Mouse (Mus musculus): Measurements from ENCODE around the gene Rack1. TPM values are rescaled to one million over a fixed set of nuclear protein-coding genes. Genes with fewer than 3 reads are reported as not detected.
"Not testable (repeated sequence)": the region's sequence is repeated elsewhere in the genome, so short reads cannot be mapped to it uniquely, and the experiment has no call there.

Rack1 gene
- polyA plus RNA-seq, 1 experiment, result 2,993 TPM

DNA sequence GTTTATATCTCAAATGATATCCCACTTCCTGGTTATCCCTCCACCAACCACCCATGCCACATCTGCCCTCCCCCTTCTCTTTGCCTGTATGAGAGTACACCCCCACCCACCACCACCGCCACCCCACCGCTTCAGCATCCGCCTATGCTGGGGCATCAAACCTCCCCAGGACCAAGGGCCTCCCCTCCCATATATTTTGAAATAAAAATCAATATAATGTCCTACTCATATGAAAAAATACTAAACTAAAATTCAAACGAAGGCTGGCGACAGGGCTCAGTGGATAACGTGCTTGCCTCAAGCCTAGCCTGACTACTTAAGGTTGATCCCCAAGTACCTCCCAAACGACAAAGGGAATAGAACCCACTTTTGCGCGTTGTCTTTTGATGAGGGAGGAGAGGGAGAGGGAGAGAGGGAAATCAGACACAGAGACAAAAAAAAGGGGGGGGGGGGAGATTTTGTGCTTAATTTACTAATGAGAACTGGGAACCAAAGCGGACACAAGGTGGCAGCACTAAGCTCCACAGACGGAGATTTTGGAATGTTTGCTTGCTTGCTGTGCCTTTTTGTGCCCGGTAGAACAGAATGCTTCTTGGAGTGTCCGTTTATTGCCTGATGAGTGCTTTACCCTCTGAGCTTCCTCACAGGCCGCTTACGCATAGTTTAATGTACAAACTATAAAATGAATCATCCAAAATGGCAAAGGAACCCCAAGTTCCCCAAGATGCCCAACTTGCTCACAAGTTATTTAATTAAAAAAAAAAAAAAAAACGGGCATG is 11.6 kb upstream of the Rack1 start:
- TF ChIP-seq MAX (IDR thresholded peaks at IDR 0.05; ENCODE audit: low read depth), result no peak
- TF ChIP-seq TCF12 (IDR thresholded peaks at IDR 0.05; ENCODE audit: insufficient read depth, poor library complexity, severe bottlenecking), result no peak
- TF ChIP-seq MYOD1 (IDR thresholded peaks at IDR 0.05; ENCODE audit: control insufficient read depth in 1 of 3, insufficient read length in 2 of 3, low read depth in 2 of 3), result no peak
- TF ChIP-seq REST (IDR thresholded peaks at IDR 0.05; ENCODE audit: insufficient read depth, insufficient read length), result no peak

DNA sequence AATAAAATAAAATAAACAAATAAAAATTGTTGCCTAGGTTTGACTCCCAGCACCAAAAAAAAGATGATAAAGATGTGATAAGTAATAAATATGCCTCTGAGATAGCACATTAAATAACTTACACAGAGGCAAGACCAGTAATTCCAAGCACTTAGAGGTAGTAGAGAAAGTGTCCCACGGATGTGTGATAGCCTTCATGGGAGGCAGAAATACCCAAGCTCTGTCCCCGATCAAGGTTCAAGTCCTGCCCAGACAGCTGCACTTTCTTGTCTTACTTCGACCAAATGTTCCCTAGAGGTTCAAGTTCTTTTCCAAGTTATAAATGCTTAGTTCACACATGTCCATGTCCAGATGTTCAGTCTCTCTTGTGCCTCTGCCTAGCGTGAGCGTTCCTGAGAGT is 10.9 kb upstream of the Rack1 start:
- H3K36me3 ChIP-seq (ENCODE audit: control insufficient read depth, insufficient read depth), result no peaks in the 10 kb centered on the region
- no peaks in the 10 kb centered on the region for H3K79me2 ChIP-seq (ENCODE audit: control insufficient read depth, insufficient read depth)
- no peak overlapping the region for H3ac ChIP-seq (ENCODE audit: control insufficient read depth, insufficient read length)
- H3K4me3 ChIP-seq, result no peak overlapping the region
- no peak overlapping the region for H3K4me2 ChIP-seq (ENCODE audit: low read depth)
- no peaks in the 10 kb centered on the region for H3K27me3 ChIP-seq (ENCODE audit: control insufficient read depth, insufficient read depth, insufficient read length)
- no peak for TF ChIP-seq POLR2A (IDR thresholded peaks at IDR 0.05; ENCODE audit: insufficient read length, low read depth)
- no peak for TF ChIP-seq CEBPB (IDR thresholded peaks at IDR 0.05; ENCODE audit: insufficient read depth, poor library complexity, severe bottlenecking)
- TF ChIP-seq USF1 (IDR thresholded peaks at IDR 0.05; ENCODE audit: low read depth), result no peak
- TF ChIP-seq SRF (IDR thresholded peaks at IDR 0.05; ENCODE audit: control insufficient read depth, insufficient read length, low read depth), result no peak
- no peak for TF ChIP-seq TCF12 (IDR thresholded peaks at IDR 0.05; ENCODE audit: insufficient read depth, poor library complexity, severe bottlenecking)
- TF ChIP-seq MAX (IDR thresholded peaks at IDR 0.05; ENCODE audit: low read depth), result no peak
- TF ChIP-seq REST (IDR thresholded peaks at IDR 0.05; ENCODE audit: insufficient read depth, insufficient read length), result no peak
- TF ChIP-seq MYOD1 (IDR thresholded peaks at IDR 0.05; ENCODE audit: control insufficient read depth in 1 of 3, insufficient read length in 2 of 3, low read depth in 2 of 3), result no peak
- no peak for TF ChIP-seq TCF3 (IDR thresholded peaks at IDR 0.05; ENCODE audit: insufficient read length, low read depth)
- no peak for TF ChIP-seq E2F4 (IDR thresholded peaks at IDR 0.05; ENCODE audit: insufficient read depth)
- no peak for TF ChIP-seq MYOG (IDR thresholded peaks at IDR 0.05; ENCODE audit: control insufficient read depth in 1 of 3, insufficient read depth in 1 of 3, insufficient read length in 2 of 3, low read depth in 2 of 3)
- no peak for TF ChIP-seq POLR2AphosphoS2 (IDR thresholded peaks at IDR 0.05; ENCODE audit: insufficient read length, low read depth)

More for the DNA sequence above, 11.6 kb upstream of the Rack1 start:
- no peaks in the 10 kb centered on the region for H3K27me3 ChIP-seq (ENCODE audit: control insufficient read depth, insufficient read depth, insufficient read length)
- H3K4me2 ChIP-seq (ENCODE audit: low read depth), result peak overlapping the region; percentile 42
- no peak overlapping the region for H3K4me3 ChIP-seq
- H3ac ChIP-seq (ENCODE audit: control insufficient read depth, insufficient read length), result no peak overlapping the region
- no peaks in the 10 kb centered on the region for H3K79me2 ChIP-seq (ENCODE audit: control insufficient read depth, insufficient read depth)
- H3K36me3 ChIP-seq (ENCODE audit: control insufficient read depth, insufficient read depth), result no peaks in the 10 kb centered on the region

DNA sequence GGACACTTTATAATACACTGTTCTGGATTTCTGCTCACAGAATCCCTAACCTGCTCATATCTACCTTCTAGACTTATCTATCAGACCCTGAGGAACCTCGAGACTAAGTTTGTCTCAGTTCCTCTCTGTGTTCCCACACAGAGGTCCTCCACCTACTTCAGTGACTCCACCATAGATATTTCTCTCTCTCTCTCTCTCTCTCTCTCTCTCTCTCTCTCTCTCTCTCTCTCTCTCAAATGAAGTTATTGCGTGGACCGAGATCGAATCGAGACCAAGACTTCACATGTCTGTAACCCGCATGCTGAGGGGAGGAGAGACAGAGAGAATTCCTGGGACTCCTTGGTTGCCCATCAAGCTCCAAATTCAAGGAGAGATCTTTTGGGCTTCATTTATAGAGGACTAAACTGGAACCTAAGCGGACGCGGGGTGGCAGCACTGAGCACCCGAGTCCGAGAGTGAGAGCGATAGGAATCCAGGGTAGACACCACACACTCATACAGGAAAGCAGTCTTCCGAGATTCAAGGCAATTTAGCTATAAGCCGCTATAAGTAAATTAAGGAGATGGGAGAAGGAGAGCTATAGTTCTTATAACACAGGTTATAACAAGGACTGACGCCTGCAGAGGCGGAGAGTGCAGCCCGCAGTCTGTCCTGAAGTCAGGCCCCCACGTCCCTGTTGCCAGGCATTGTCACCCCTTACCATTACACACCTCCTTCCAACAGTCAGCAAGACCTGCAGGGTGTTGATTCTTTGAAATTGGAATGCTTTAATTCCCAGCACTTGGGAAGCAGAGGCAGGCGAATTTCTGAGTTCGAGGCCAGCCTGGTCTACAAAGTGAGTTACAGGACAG is 9.9 kb upstream of the Rack1 start:
- H3K4me3 ChIP-seq, result no peak overlapping the region
- no peaks in the 10 kb centered on the region for H3K27me3 ChIP-seq (ENCODE audit: control insufficient read depth, insufficient read depth, insufficient read length)
- peak overlapping the region; percentile 40 for H3K4me2 ChIP-seq (ENCODE audit: low read depth)
- no peaks in the 10 kb centered on the region for H3K36me3 ChIP-seq (ENCODE audit: control insufficient read depth, insufficient read depth)
- TF ChIP-seq SRF (IDR thresholded peaks at IDR 0.05; ENCODE audit: control insufficient read depth, insufficient read length, low read depth), result no peak
- no peak for TF ChIP-seq CEBPB (IDR thresholded peaks at IDR 0.05; ENCODE audit: insufficient read depth, poor library complexity, severe bottlenecking)
- TF ChIP-seq POLR2AphosphoS2 (IDR thresholded peaks at IDR 0.05; ENCODE audit: insufficient read length, low read depth), result no peak
- no peak for TF ChIP-seq TCF3 (IDR thresholded peaks at IDR 0.05; ENCODE audit: insufficient read length, low read depth)
- TF ChIP-seq MYOD1 (IDR thresholded peaks at IDR 0.05; ENCODE audit: control insufficient read depth in 1 of 3, insufficient read length in 2 of 3, low read depth in 2 of 3), result no peak
- no peak for TF ChIP-seq E2F4 (IDR thresholded peaks at IDR 0.05; ENCODE audit: insufficient read depth)
- TF ChIP-seq MYOG (IDR thresholded peaks at IDR 0.05; ENCODE audit: control insufficient read depth in 1 of 3, insufficient read depth in 1 of 3, insufficient read length in 2 of 3, low read depth in 2 of 3), result no peak
- TF ChIP-seq USF1 (IDR thresholded peaks at IDR 0.05; ENCODE audit: low read depth), result no peak
- TF ChIP-seq MAX (IDR thresholded peaks at IDR 0.05; ENCODE audit: low read depth), result no peak
- TF ChIP-seq TCF12 (IDR thresholded peaks at IDR 0.05; ENCODE audit: insufficient read depth, poor library complexity, severe bottlenecking), result no peak
- no peak for TF ChIP-seq POLR2A (IDR thresholded peaks at IDR 0.05; ENCODE audit: insufficient read length, low read depth)
- no peak for TF ChIP-seq REST (IDR thresholded peaks at IDR 0.05; ENCODE audit: insufficient read depth, insufficient read length)
- H3ac ChIP-seq (ENCODE audit: control insufficient read depth, insufficient read length), result no peak overlapping the region
- H3K79me2 ChIP-seq (ENCODE audit: control insufficient read depth, insufficient read depth), result no peaks in the 10 kb centered on the region

GRCm38 (mm10) chr11:48790946-48791345 is 9.2 kb upstream of the Rack1 start:
- H3K36me3 ChIP-seq (ENCODE audit: control insufficient read depth, insufficient read depth), result no peaks in the 10 kb centered on the region
- no peak for TF ChIP-seq TCF3 (IDR thresholded peaks at IDR 0.05; ENCODE audit: insufficient read length, low read depth)
- TF ChIP-seq POLR2A (IDR thresholded peaks at IDR 0.05; ENCODE audit: insufficient read length, low read depth), result no peak
- TF ChIP-seq E2F4 (IDR thresholded peaks at IDR 0.05; ENCODE audit: insufficient read depth), result no peak
- TF ChIP-seq USF1 (IDR thresholded peaks at IDR 0.05; ENCODE audit: low read depth), result no peak
- TF ChIP-seq MAX (IDR thresholded peaks at IDR 0.05; ENCODE audit: low read depth), result no peak
- TF ChIP-seq CEBPB (IDR thresholded peaks at IDR 0.05; ENCODE audit: insufficient read depth, poor library complexity, severe bottlenecking), result no peak
- TF ChIP-seq SRF (IDR thresholded peaks at IDR 0.05; ENCODE audit: control insufficient read depth, insufficient read length, low read depth), result no peak
- no peak for TF ChIP-seq MYOD1 (IDR thresholded peaks at IDR 0.05; ENCODE audit: control insufficient read depth in 1 of 3, insufficient read length in 2 of 3, low read depth in 2 of 3)
- TF ChIP-seq REST (IDR thresholded peaks at IDR 0.05; ENCODE audit: insufficient read depth, insufficient read length), result no peak
- no peaks in the 10 kb centered on the region for H3K79me2 ChIP-seq (ENCODE audit: control insufficient read depth, insufficient read depth)
- no peak overlapping the region for H3K4me2 ChIP-seq (ENCODE audit: low read depth)
- H3K27me3 ChIP-seq (ENCODE audit: control insufficient read depth, insufficient read depth, insufficient read length), result no peaks in the 10 kb centered on the region
- no peak overlapping the region for H3K4me3 ChIP-seq
- H3ac ChIP-seq (ENCODE audit: control insufficient read depth, insufficient read length), result no peak overlapping the region

DNA sequence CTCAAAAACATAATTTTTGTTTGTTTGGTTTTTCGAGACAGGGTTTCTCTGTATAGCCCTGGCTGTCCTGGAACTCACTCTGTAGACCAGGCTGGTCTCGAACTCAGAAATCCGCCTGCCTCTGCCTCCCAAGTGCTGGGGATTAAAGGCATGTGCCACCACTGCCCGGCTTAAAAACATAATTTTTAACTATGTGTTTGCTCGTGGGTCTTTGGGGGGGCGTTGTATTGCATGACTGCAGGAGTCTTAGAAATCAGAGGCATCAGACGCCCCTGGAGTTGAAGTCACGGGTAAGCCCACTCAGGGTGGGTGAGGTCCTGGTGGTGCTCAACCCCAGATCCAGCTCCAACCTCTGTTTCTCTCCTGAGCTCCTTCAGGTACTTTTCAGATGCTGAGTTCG is 8.2 kb upstream of the Rack1 start:
- not testable (repeated sequence) for H3K27me3 ChIP-seq (ENCODE audit: control insufficient read depth, insufficient read depth, insufficient read length); H3K36me3 ChIP-seq (ENCODE audit: control insufficient read depth, insufficient read depth); H3K4me3 ChIP-seq; H3K4me2 ChIP-seq (ENCODE audit: low read depth); H3ac ChIP-seq (ENCODE audit: control insufficient read depth, insufficient read length); H3K79me2 ChIP-seq (ENCODE audit: control insufficient read depth, insufficient read depth)

Data from myocyte (in vitro differentiated cells).